Mouse (Mus musculus): ENCODE data around the gene Hps1. TPM values are rescaled to one million over a fixed set of nuclear protein-coding genes. Genes with fewer than 3 reads are reported as not detected.

Gene Hps1
- polyA plus RNA-seq, 1 experiment from 2014 or later: 11.0 TPM

GRCm38 (mm10) chr19:42753141-42753917 lies 26.4 kb downstream of the Hps1 start:
- WGBS: 13% methylated on average over 11 of the region's 11 CpGs
- H3K36me3 ChIP-seq (ENCODE audit: control insufficient read depth, insufficient read depth, low read length): no peaks in the 10 kb centered on the region
- H3K27me3 ChIP-seq (ENCODE audit: control insufficient read depth, insufficient read depth, low read length): no peaks in the 10 kb centered on the region
- H3K9me3 ChIP-seq (ENCODE audit: control insufficient read depth, low read length): no peaks in the 10 kb centered on the region
- peak overlapping the region; percentile 63 for H3K4me2 ChIP-seq (replicated peaks; ENCODE audit: low read depth)
- no peak overlapping the region for H3K9ac ChIP-seq (ENCODE audit: low read length)
- DNase-seq (ENCODE audit: low spot score): peak; percentile 73
- peaks cover 4% of the 10 kb centered on the region for H3K4me1 ChIP-seq (replicated peaks; ENCODE audit: control insufficient read depth, insufficient read depth)
- TF ChIP-seq EP300 (optimal IDR thresholded peaks at IDR 0.05) (no peak), CTCF (IDR thresholded peaks at IDR 0.05; ENCODE audit: low read depth) (no peak)
- peak overlapping the region; percentile 86 for H3K27ac ChIP-seq (replicated peaks)
- ATAC-seq (ENCODE audit: low FRiP score, low TSS enrichment): peak; percentile 74
- peak overlapping the region; percentile 35 for H3K4me3 ChIP-seq (ENCODE audit: low read depth, low read length)

DNA sequence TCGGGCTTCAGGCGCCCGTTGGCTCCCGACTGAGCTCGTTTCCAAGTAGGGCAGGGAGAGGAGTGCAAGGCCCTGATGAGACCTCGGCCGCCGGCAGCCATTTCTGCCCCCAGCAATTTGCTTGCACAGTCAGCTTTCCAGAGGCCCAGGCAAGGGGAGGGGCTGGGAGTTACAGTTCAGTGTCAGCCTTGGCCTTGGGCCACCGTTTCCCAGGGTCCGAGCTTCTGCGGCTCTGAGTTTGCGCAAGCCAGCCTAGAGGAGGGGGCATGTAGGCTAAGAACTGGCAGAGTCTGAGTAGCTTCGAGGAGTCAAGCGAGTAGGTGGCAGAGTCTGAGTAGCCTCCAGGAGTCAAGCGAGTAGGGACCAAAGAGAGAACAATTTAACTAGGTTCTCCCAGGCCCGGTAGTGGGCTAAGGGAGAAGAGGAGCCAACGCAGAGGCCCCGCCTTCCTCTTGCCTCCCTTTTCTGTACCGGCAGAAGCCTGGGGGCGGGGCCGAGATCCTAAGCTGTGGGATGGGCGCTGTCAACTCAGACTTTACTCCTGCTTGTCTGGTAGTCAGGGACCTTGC lies 27.3 kb downstream of the Hps1 start, which contains the start of gene Pyroxd2:
Gene Pyroxd2 (minus strand): TSS at position 413 of the 569 bp plus-strand sequence.
- Histone ChIP-seq H3K36me3 (ENCODE audit: control insufficient read depth, insufficient read depth, low read length) (no peaks in the 10 kb centered on the region), H3K27ac (replicated peaks) (peak within 1 kb of the TSS; percentile 86), H3K9ac (ENCODE audit: low read length) (peak within 1 kb of the TSS; percentile 79), H3K4me3 (ENCODE audit: low read depth, low read length) (peak within 1 kb of the TSS; percentile 35), H3K4me1 (replicated peaks; ENCODE audit: control insufficient read depth, insufficient read depth) (peaks cover 4% of the 10 kb centered on the region), H3K27me3 (ENCODE audit: control insufficient read depth, insufficient read depth, low read length) (no peaks in the 10 kb centered on the region), H3K9me3 (ENCODE audit: control insufficient read depth, low read length) (no peaks in the 10 kb centered on the region), H3K4me2 (replicated peaks; ENCODE audit: low read depth) (peak within 1 kb of the TSS; percentile 63)
- TF ChIP-seq CTCF (IDR thresholded peaks at IDR 0.05; ENCODE audit: low read depth) (no peak), EP300 (optimal IDR thresholded peaks at IDR 0.05) (no peak)
- 2% methylated on average over 22 of the region's 22 CpGs for WGBS
- peak; percentile 81 for DNase-seq (ENCODE audit: low spot score)
- peak; percentile 88 for ATAC-seq (ENCODE audit: low FRiP score, low TSS enrichment)

- H3K9ac ChIP-seq (ENCODE audit: low read length): no peak overlapping the region
- ATAC-seq (ENCODE audit: low FRiP score, low TSS enrichment): no peak
- WGBS: 63% methylated on average over 11 of the region's 11 CpGs
- H3K27ac ChIP-seq (replicated peaks): no peak overlapping the region
- no peaks in the 10 kb centered on the region for H3K9me3 ChIP-seq (ENCODE audit: control insufficient read depth, low read length)
- no peak overlapping the region for H3K4me2 ChIP-seq (replicated peaks; ENCODE audit: low read depth)
- H3K27me3 ChIP-seq (ENCODE audit: control insufficient read depth, insufficient read depth, low read length): no peaks in the 10 kb centered on the region
- DNase-seq (ENCODE audit: low spot score): no peak
- H3K4me1 ChIP-seq (replicated peaks; ENCODE audit: control insufficient read depth, insufficient read depth): peaks cover 4% of the 10 kb centered on the region
- no peak overlapping the region for H3K4me3 ChIP-seq (ENCODE audit: low read depth, low read length)
- TF ChIP-seq EP300 (optimal IDR thresholded peaks at IDR 0.05) (no peak), CTCF (IDR thresholded peaks at IDR 0.05; ENCODE audit: low read depth) (no peak)
- no peaks in the 10 kb centered on the region for H3K36me3 ChIP-seq (ENCODE audit: control insufficient read depth, insufficient read depth, low read length)
These were observed 29.6 kb downstream of the Hps1 start for GRCm38 (mm10) chr19:42750196-42750595.

GRCm38 (mm10) chr19:42746702-42747101 lies 33.1 kb downstream of the Hps1 start:
- H3K4me1 ChIP-seq (replicated peaks; ENCODE audit: control insufficient read depth, insufficient read depth): peaks cover 3% of the 10 kb centered on the region
- no peaks in the 10 kb centered on the region for H3K9me3 ChIP-seq (ENCODE audit: control insufficient read depth, low read length)
- ATAC-seq (ENCODE audit: low FRiP score, low TSS enrichment): no peak
- H3K4me2 ChIP-seq (replicated peaks; ENCODE audit: low read depth): no peak overlapping the region
- WGBS: 95% methylated on average over 8 of the region's 8 CpGs
- TF ChIP-seq CTCF (IDR thresholded peaks at IDR 0.05; ENCODE audit: low read depth) (no peak), EP300 (optimal IDR thresholded peaks at IDR 0.05) (no peak)
- H3K9ac ChIP-seq (ENCODE audit: low read length): no peak overlapping the region
- no peak overlapping the region for H3K27ac ChIP-seq (replicated peaks)
- H3K36me3 ChIP-seq (ENCODE audit: control insufficient read depth, insufficient read depth, low read length): no peaks in the 10 kb centered on the region
- H3K4me3 ChIP-seq (ENCODE audit: low read depth, low read length): no peak overlapping the region
- H3K27me3 ChIP-seq (ENCODE audit: control insufficient read depth, insufficient read depth, low read length): no peaks in the 10 kb centered on the region
- DNase-seq (ENCODE audit: low spot score): no peak

DNA sequence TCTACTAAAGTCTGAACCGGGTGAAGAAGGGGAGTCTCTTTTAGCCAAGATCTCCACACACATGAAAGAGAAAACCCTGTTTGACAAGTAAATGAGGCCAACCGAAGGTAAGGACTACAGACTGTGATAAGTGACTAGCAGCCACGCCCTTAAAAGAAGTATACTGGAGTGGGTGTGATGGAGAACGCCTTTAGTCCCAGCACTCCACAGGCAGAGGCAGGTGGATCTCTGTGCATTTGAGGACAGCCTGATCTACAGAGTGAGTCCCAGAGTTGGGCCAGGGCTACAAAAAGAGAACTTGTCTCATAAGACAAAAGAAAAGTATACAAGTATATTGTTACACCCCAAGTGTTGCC lies 33.9 kb downstream of the Hps1 start:
- TF ChIP-seq CTCF (IDR thresholded peaks at IDR 0.05; ENCODE audit: low read depth) (no peak), EP300 (optimal IDR thresholded peaks at IDR 0.05) (no peak)
- Histone ChIP-seq H3K36me3 (ENCODE audit: control insufficient read depth, insufficient read depth, low read length) (no peaks in the 10 kb centered on the region), H3K4me1 (replicated peaks; ENCODE audit: control insufficient read depth, insufficient read depth) (no peaks in the 10 kb centered on the region), H3K27me3 (ENCODE audit: control insufficient read depth, insufficient read depth, low read length) (no peaks in the 10 kb centered on the region), H3K9ac (ENCODE audit: low read length) (no peak overlapping the region), H3K4me3 (ENCODE audit: low read depth, low read length) (no peak overlapping the region), H3K27ac (replicated peaks) (no peak overlapping the region), H3K4me2 (replicated peaks; ENCODE audit: low read depth) (no peak overlapping the region), H3K9me3 (ENCODE audit: control insufficient read depth, low read length) (no peaks in the 10 kb centered on the region)
- DNase-seq (ENCODE audit: low spot score) (no peak), ATAC-seq (ENCODE audit: low FRiP score, low TSS enrichment) (no peak)
- WGBS: 54% methylated on average over 4 of the region's 4 CpGs

Measured in stomach, postnatal 0 days (tissue).